Comparison of ENCODE assay signal across 11 mouse cellular contexts in the genomic region with DNA sequence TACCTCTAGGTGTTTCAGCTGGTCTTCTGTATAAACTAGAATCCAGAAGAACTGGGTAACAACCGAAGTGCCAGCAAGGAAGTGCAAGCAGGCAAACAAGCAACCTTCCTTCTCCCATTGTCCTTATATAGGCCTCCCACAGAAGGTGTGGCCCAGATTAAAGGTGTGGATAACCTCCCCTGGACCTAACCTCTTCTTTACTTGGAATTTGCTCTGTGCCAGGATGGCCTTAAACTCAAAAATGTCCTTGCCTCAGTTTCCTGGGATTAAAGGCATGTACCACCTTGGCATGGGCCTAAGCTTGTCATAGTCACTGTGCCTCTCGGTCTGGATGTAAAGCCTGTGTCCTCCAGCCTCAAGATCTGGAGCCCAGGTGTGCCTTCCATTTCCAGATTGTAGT. TPM values are rescaled to one million over a fixed set of nuclear protein-coding genes. Genes with fewer than 3 reads are reported as not detected.
"Had no signal": no experiment of that assay in that cellular context is flagged by ENCODE, and none has a peak within 500 bp of the region (broad histone marks: within the 10 kb centered on the region; RNA-seq: fewer than 3 reads in every experiment).

A gene (minus strand): TSS at position 101 of the 400 bp plus-strand sequence.

RNA-seq across cellular contexts. Expression of the gene that starts here (rescaled TPM):
- polyA plus RNA-seq: cerebellum, adult 2 months; embryonic facial prominence, embryonic 10.5 days; embryonic facial prominence, embryonic 14.5 days; embryonic facial prominence, embryonic 15.5 days; erythroblast, embryonic 14.5 days; forebrain, embryonic 11.5 days; forebrain, embryonic 12.5 days; forebrain, embryonic 13.5 days; forebrain, embryonic 14.5 days; forebrain, embryonic 15.5 days; forebrain, embryonic 16.5 days had no signal
